Mouse (Mus musculus) stomach, embryonic 16.5 days (tissue): ENCODE measurements at regions not wholly inside any gene's neighbourhood (a gene's known extent, or its start where the extent isn't known, plus 50 kb on each side); places are given as distances from the start of the nearest gene placed in this dataset.

Source experiments
- ATAC-seq: fragments of 200-750 bp; cut with Nextera tagmentation; 2 replicates; pipeline ENCODE4 v1.8.0; 2017; ENCODE audit warnings: moderate number of reproducible peaks, moderate TSS enrichment; ENCODE audit not compliant: insufficient read depth, low FRiP score
- H3K27ac ChIP-seq: fragments of 300-500 bp; sonication (generic); 2 replicates; pipeline ENCODE4 v1.5.1; 2014; ENCODE audit warnings: low read length
- H3K27me3 ChIP-seq: fragments of 300-500 bp; sonication (generic); 2 replicates; pipeline ENCODE4 v1.6.1; 2014; ENCODE audit warnings: low read length, control low read depth, mixed read lengths; ENCODE audit not compliant: control insufficient read depth, insufficient read depth
- H3K36me3 ChIP-seq: fragments of 300-500 bp; sonication (generic); 2 replicates; pipeline ENCODE4 v1.6.1; 2014; ENCODE audit warnings: low read length; ENCODE audit not compliant: control insufficient read depth, insufficient read depth
- H3K4me1 ChIP-seq: fragments of 300-500 bp; sonication (generic); 2 replicates; pipeline ENCODE4 v1.6.1; 2014; ENCODE audit warnings: low read length, control low read depth, mixed read lengths; ENCODE audit not compliant: control insufficient read depth, insufficient read depth
- H3K4me2 ChIP-seq: fragments of 300-500 bp; sonication (generic); 2 replicates; pipeline ENCODE4 v1.6.1; 2014; ENCODE audit warnings: low read depth, low read length, mixed read lengths
- H3K4me3 ChIP-seq: fragments of 300-500 bp; sonication (generic); replicated peaks from 2 replicates; pipeline ENCODE4 v1.5.1; 2014; ENCODE audit warnings: mild to moderate bottlenecking, low read length
- H3K9ac ChIP-seq: fragments of 300-500 bp; sonication (generic); 2 replicates; pipeline ENCODE4 v1.6.1; 2014; ENCODE audit warnings: low read length
- H3K9me3 ChIP-seq: fragments of 300-500 bp; sonication (generic); replicated peaks from 2 replicates; pipeline ENCODE4 v1.6.1; 2016; ENCODE audit warnings: low read length, control low read depth; ENCODE audit not compliant: control insufficient read depth
- WGBS: fragments of 180-500 bp; shearing (Covaris S2); extraction: QIAGEN DNeasy Blood & Tissue Kit; methylation state at CpG from one replicate; pipeline ENCODE4 v1.1.7; 2014; 5-methylcytosine and 5-hydroxymethylcytosine counted together

GRCm38 (mm10) chr3:149393317-149394172 is 403.2 kb upstream of the Adgrl2 start:
- whole genome bisulfite sequencing = 61% methylated on average over 4 of the region's 4 CpGs
- H3K9ac ChIP-seq = no peak overlapping the region
- ATAC-seq = no peak

GRCm38 (mm10) chr3:149392164-149392563 is 401.8 kb upstream of the Adgrl2 start:
- no peak for ATAC-seq
- WGBS = 90% methylated on average over 9 of the region's 9 CpGs

More at GRCm38 (mm10) chr3:149393317-149394172, 403.2 kb upstream of the Adgrl2 start:
- H3K4me3 ChIP-seq = no peak overlapping the region
- no peak overlapping the region for H3K4me2 ChIP-seq
- H3K9me3 ChIP-seq = no peaks in the 10 kb centered on the region
- no peaks in the 10 kb centered on the region for H3K36me3 ChIP-seq
- H3K27ac ChIP-seq = no peak overlapping the region
- H3K4me1 ChIP-seq = no peaks in the 10 kb centered on the region
- H3K27me3 ChIP-seq = no peaks in the 10 kb centered on the region

GRCm38 (mm10) chr3:149387537-149387936 is 397.2 kb upstream of the Adgrl2 start:
- Histone ChIP-seq H3K4me2 (no peak overlapping the region), H3K9ac (no peak overlapping the region), H3K27me3 (no peaks in the 10 kb centered on the region), H3K4me3 (no peak overlapping the region), H3K9me3 (no peaks in the 10 kb centered on the region), H3K4me1 (no peaks in the 10 kb centered on the region), H3K27ac (no peak overlapping the region), H3K36me3 (no peaks in the 10 kb centered on the region)
- 38% methylated on average over 3 of the region's 3 CpGs for WGBS
- ATAC-seq = no peak

More at GRCm38 (mm10) chr3:149392164-149392563, 401.8 kb upstream of the Adgrl2 start:
- H3K9me3 ChIP-seq = no peaks in the 10 kb centered on the region
- H3K4me1 ChIP-seq = no peaks in the 10 kb centered on the region
- H3K27ac ChIP-seq = no peak overlapping the region
- H3K9ac ChIP-seq = no peak overlapping the region
- H3K36me3 ChIP-seq = no peaks in the 10 kb centered on the region
- no peaks in the 10 kb centered on the region for H3K27me3 ChIP-seq
- no peak overlapping the region for H3K4me3 ChIP-seq
- H3K4me2 ChIP-seq = no peak overlapping the region

GRCm38 (mm10) chr3:149386027-149386426 is 395.7 kb upstream of the Adgrl2 start:
- no peak for ATAC-seq

GRCm38 (mm10) chr3:149385336-149385735 is 395.0 kb upstream of the Adgrl2 start:
- no peak overlapping the region for H3K9ac ChIP-seq
- 60% methylated on average over 6 of the region's 6 CpGs for WGBS
- H3K4me3 ChIP-seq = no peak overlapping the region
- H3K4me2 ChIP-seq = no peak overlapping the region
- H3K4me1 ChIP-seq = no peaks in the 10 kb centered on the region
- no peaks in the 10 kb centered on the region for H3K36me3 ChIP-seq
- no peak for ATAC-seq
- no peaks in the 10 kb centered on the region for H3K9me3 ChIP-seq
- no peaks in the 10 kb centered on the region for H3K27me3 ChIP-seq
- no peak overlapping the region for H3K27ac ChIP-seq

More at GRCm38 (mm10) chr3:149386027-149386426, 395.7 kb upstream of the Adgrl2 start:
- Histone ChIP-seq H3K27me3 (no peaks in the 10 kb centered on the region), H3K27ac (no peak overlapping the region), H3K4me3 (no peak overlapping the region), H3K9me3 (no peaks in the 10 kb centered on the region), H3K4me2 (no peak overlapping the region), H3K4me1 (no peaks in the 10 kb centered on the region), H3K9ac (no peak overlapping the region), H3K36me3 (no peaks in the 10 kb centered on the region)
- 63% methylated on average over 2 of the region's 2 CpGs for WGBS

- Histone ChIP-seq H3K27ac (no peak overlapping the region), H3K4me1 (no peaks in the 10 kb centered on the region), H3K9me3 (no peaks in the 10 kb centered on the region), H3K36me3 (no peaks in the 10 kb centered on the region), H3K4me3 (no peak overlapping the region), H3K9ac (no peak overlapping the region), H3K27me3 (no peaks in the 10 kb centered on the region), H3K4me2 (no peak overlapping the region)
- WGBS = 67% methylated on average over 10 of the region's 10 CpGs
- no peak for ATAC-seq
Observed at GRCm38 (mm10) chr3:149381559-149382245, 391.3 kb upstream of the Adgrl2 start.

- ATAC-seq = no peak
- Histone ChIP-seq H3K27ac (no peak overlapping the region), H3K9me3 (no peaks in the 10 kb centered on the region), H3K4me2 (no peak overlapping the region), H3K4me3 (no peak overlapping the region), H3K9ac (no peak overlapping the region), H3K27me3 (no peaks in the 10 kb centered on the region), H3K36me3 (no peaks in the 10 kb centered on the region), H3K4me1 (no peaks in the 10 kb centered on the region)
- WGBS = 81% methylated on average over 6 of the region's 6 CpGs
Observed at GRCm38 (mm10) chr3:149381051-149381450, 390.7 kb upstream of the Adgrl2 start.

GRCm38 (mm10) chr3:149379866-149380472 is 389.6 kb upstream of the Adgrl2 start:
- peak; percentile 69; the same call in 1 of the 2 replicates for ATAC-seq
- Histone ChIP-seq H3K36me3 (no peaks in the 10 kb centered on the region), H3K9ac (no peak overlapping the region), H3K4me1 (no peaks in the 10 kb centered on the region), H3K9me3 (no peaks in the 10 kb centered on the region), H3K4me3 (no peak overlapping the region), H3K27me3 (no peaks in the 10 kb centered on the region), H3K4me2 (no peak overlapping the region), H3K27ac (no peak overlapping the region)
- 72% methylated on average over 15 of the region's 15 CpGs for WGBS
